Mouse (Mus musculus) lung, embryonic 14.5 days (tissue): ENCODE measurements around the gene Kdf1. TPM values are rescaled to one million over a fixed set of nuclear protein-coding genes. Genes with fewer than 3 reads are reported as not detected.

Experiments used
- ATAC-seq: fragments of 200-750 bp; cut with Nextera tagmentation; 2 replicates; pipeline ENCODE4 v1.8.0; 2017; ENCODE audit warnings: mild to moderate bottlenecking, moderate TSS enrichment, moderate library complexity; ENCODE audit not compliant: insufficient read depth
- DNase-seq: peaks from one replicate; pipeline ENCODE4 v3.0.0-alpha.2; 2015
- H3K27ac ChIP-seq: fragments of 300-500 bp; sonication (generic); 2 replicates; pipeline ENCODE4 v1.5.1; 2014; ENCODE audit warnings: low read depth, mild to moderate bottlenecking, moderate library complexity
- H3K27me3 ChIP-seq: fragments of 300-500 bp; sonication (generic); 2 replicates; pipeline ENCODE4 v1.6.1; 2014; ENCODE audit warnings: low read length, control low read depth; ENCODE audit not compliant: insufficient read depth
- H3K36me3 ChIP-seq: fragments of 300-500 bp; sonication (generic); 2 replicates; pipeline ENCODE4 v1.6.1; 2014; ENCODE audit warnings: control low read depth; ENCODE audit not compliant: insufficient read depth
- H3K4me1 ChIP-seq: fragments of 300-500 bp; sonication (generic); 2 replicates; pipeline ENCODE4 v1.6.1; 2014; ENCODE audit warnings: antibody characterized with exemption, control low read depth; ENCODE audit not compliant: insufficient read depth
- H3K4me2 ChIP-seq: fragments of 300-500 bp; sonication (generic); 2 replicates; pipeline ENCODE4 v1.6.1; 2014; ENCODE audit warnings: mild to moderate bottlenecking
- H3K4me3 ChIP-seq: fragments of 300-500 bp; sonication (generic); 2 replicates; pipeline ENCODE4 v1.5.1; 2014; ENCODE audit warnings: low read depth, low read length
- H3K9ac ChIP-seq: fragments of 300-500 bp; sonication (generic); 2 replicates; pipeline ENCODE4 v1.6.1; 2014
- H3K9me3 ChIP-seq: fragments of 300-500 bp; sonication (generic); 2 replicates; pipeline ENCODE4 v1.6.1; 2016; ENCODE audit warnings: low read depth, low read length, control low read depth
- CTCF ChIP-seq: IDR thresholded peaks from 2 replicates; pipeline ENCODE4 v1.5.1; 2016; ENCODE audit warnings: antibody characterized with exemption, low read depth
- WGBS: fragments of 180-500 bp; shearing (Covaris S2); extraction: QIAGEN DNeasy Blood & Tissue Kit; methylation state at CpG from one replicate; pipeline ENCODE4 v1.1.7; 2014; 5-methylcytosine and 5-hydroxymethylcytosine counted together
- polyA plus RNA-seq: library from polyadenylated mRNA; unstranded; fragments of >200 nt; fragmentation: Nextera tagmentation; extraction: Ambion mirVana; gene quantifications from 2 replicates; pipeline ENCODE4 v1.2.1, GENCODE M21; 2014

Kdf1 gene
- polyA plus RNA-seq, result 28.0 and 31.5 TPM in 2 replicates

DNA sequence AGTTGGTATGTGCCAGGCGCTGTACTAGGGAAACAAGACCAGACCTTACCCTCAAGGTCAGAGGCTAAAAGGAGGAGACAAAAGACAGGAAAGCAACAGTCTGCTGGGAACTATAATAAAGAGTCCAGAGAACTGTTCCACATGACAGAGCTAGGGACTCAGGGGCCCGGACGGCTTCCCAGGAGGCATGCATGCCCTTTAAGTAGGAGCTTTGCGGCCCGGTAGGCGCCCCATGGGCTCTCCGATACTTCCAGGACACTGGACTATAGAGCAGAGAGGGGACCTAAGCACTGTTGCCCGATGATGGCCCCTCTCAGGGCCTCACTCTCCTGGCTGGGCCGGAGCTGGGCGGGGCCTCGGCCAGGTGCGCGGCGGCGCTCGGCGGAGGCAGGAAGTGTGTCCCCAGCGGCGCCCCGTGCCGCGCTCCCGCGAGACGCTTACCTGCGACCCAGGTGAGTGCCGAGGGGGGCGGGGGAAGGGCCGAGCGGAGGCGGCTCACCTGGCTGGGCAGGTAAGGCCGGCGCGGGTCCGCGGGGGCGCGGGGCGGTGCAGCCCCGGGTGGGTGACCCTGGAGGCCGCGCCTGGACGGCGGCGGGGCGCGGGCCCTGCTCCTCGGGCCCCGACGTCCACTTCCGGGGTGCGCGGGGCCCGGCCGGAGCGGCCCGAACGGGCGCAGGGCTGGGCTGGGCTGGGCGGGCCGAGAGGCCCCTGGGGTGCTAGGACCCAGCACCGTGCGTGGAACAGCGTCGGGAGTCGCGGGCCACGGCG lies at the start of gene Kdf1:
TSS of gene Kdf1 (plus strand) at position 363 of the 768 bp plus-strand sequence.
- H3K27ac ChIP-seq, result peak within 1 kb of the TSS; percentile 63; the same call in 1 of the 2 replicates
- peaks cover 29% of the 10 kb centered on the region for H3K27me3 ChIP-seq
- H3K9ac ChIP-seq, result peak within 1 kb of the TSS; percentile 68
- 0 out of 2 replicates have a peak, but pooled peaks cover 3% of the 10 kb centered on the region for H3K4me1 ChIP-seq
- ATAC-seq (peak; percentile 89), DNase-seq (peak; percentile 76)
- H3K9me3 ChIP-seq, result no peaks in the 10 kb centered on the region
- H3K36me3 ChIP-seq, result no peaks in the 10 kb centered on the region
- WGBS, result 3% methylated on average over 54 of the region's 69 CpGs
- H3K4me2 ChIP-seq, result peak within 1 kb of the TSS; percentile 56
- H3K4me3 ChIP-seq, result peak within 1 kb of the TSS; percentile 56
- no peak for TF ChIP-seq CTCF

DNA sequence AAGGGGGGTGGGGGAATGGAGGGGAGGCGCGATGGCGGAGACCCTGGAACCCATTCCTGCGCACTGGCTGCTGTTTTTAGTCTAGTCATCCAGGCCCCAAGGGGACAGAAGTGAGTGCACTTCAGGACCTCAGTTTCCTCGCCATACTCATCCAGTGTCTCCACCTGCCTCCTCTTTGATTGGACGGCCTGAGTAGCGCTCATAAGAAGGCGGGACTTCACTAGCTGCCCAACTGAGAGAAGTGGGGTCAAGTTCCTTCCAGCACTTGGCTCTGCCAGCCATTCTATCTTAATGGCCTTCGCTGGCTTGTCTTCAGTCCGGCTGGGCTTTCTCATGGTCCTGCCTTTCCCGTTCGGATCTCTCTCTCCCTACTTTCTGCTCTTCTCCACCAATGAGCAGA lies 49.6 kb upstream of the Kdf1 start:
- DNase-seq, result peak; percentile 42
- no peak for ATAC-seq
- H3K27ac ChIP-seq, result no peak overlapping the region
- H3K9me3 ChIP-seq, result no peaks in the 10 kb centered on the region
- no peak for TF ChIP-seq CTCF
- 16% methylated on average over 12 of the region's 12 CpGs for WGBS
- H3K4me1 ChIP-seq, result peaks cover 4% of the 10 kb centered on the region; the same call in 1 of the 2 replicates
- peak overlapping the region; percentile 73 for H3K4me2 ChIP-seq
- H3K27me3 ChIP-seq, result no peaks in the 10 kb centered on the region
- H3K36me3 ChIP-seq, result no peaks in the 10 kb centered on the region
- H3K9ac ChIP-seq, result no peak overlapping the region
- no peak overlapping the region for H3K4me3 ChIP-seq

DNA sequence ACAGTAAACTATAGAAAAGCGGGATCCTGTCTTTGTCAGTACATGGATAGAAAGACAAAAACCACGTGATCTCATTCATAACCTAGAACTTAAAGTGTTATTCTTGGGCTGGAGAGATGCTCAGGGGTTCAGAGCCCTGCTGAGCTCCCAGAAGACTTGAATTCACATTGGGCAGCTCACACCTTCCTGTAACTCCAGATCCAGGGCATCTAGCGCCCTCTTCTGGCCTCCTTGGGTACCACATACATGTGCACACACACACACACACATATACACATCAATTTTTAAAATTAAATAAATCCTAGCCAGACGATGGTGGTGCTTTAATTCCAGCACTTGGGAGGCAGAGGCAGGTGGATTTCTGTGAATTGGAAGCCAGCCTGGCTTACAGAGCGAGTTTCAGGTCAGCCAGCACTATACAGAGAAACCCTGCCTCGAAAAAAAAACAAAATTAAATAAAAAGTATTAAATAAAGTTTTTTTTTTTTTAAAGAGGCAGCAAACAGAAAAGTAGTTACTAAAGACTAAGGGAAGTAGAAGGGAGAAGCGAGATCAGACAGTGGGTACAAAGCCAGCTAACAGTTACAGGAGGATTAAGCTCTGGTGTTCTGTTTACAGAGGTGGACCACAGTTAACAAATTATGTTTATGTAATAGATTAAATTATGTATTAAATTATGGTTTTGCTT lies 47.5 kb upstream of the Kdf1 start:
- Histone ChIP-seq H3K4me2 (no peak overlapping the region), H3K9me3 (no peaks in the 10 kb centered on the region), H3K4me1 (peaks cover 4% of the 10 kb centered on the region; the same call in 1 of the 2 replicates), H3K36me3 (no peaks in the 10 kb centered on the region), H3K4me3 (no peak overlapping the region), H3K9ac (no peak overlapping the region), H3K27me3 (no peaks in the 10 kb centered on the region), H3K27ac (no peak overlapping the region)
- ATAC-seq (no peak), DNase-seq (no peak)
- peak; percentile 26; the same call in 1 of the 2 replicates for TF ChIP-seq CTCF
- 81% methylated on average over 7 of the region's 7 CpGs for WGBS

DNA sequence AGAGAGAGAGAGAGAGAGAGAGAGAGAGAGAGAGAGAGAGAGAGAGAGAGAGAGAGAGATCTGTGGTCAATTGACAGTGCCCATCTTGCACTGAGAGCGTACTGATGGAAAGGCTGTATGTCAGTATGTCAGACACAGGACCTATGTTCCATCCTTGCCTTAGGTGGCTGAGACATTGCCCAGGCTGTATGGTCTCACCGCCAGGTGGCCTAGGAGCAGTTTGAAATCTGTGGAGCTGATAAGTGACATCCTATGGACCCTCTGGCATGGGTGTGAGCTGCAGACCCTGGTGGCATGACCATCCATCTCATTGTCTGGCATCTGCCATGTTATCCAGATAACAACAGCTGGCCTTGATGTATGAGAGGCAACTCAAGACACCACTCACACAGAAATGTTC lies 44.9 kb upstream of the Kdf1 start:
- DNase-seq (no peak), ATAC-seq (no peak)
- 52% methylated on average over 2 of the region's 2 CpGs for WGBS
- Histone ChIP-seq H3K27ac (no peak overlapping the region), H3K4me1 (no peaks in the 10 kb centered on the region), H3K9me3 (no peaks in the 10 kb centered on the region), H3K4me3 (no peak overlapping the region), H3K36me3 (no peaks in the 10 kb centered on the region), H3K4me2 (no peak overlapping the region), H3K27me3 (peaks cover 6% of the 10 kb centered on the region; the same call in 1 of the 2 replicates), H3K9ac (no peak overlapping the region)
- peak; percentile 62 for TF ChIP-seq CTCF

DNA sequence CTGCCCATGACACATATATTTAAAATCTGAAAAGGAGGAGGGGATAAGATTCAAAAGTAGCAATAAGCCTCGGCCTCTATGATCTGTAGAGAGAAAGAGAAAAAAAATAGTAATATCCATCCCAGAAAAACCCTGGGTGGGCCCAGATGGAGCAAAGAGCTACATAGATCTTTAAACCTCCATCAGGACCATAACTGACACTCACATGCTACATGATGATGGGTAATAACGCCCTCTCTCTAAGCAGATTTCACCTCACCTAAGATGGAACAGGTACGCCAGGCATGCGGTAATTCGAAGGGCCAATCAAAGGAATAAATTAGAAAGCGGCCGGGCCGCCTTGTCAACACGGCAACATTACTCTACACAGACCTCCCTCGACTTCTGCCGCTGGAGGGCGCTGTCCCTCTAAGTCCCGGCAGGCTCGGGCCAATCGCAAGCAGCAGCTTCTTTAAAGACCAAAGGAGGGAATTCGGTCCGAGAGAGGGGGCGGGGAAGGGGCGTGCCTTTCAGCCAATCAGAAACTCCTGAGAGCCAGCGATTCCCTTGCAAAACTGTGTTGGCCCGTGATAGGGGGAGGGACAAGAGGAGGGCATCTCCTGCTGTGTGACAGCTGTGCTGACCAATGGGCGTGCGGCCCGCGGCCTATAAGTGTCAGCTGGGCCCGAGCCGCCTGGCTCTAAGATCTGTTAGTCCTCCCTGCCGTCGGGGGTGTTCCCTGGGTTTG lies 39.1 kb upstream of the Kdf1 start, which contains the start of gene Tent5b:
TSS of gene Tent5b (plus strand) at position 675 of the 727 bp plus-strand sequence.
- Histone ChIP-seq H3K4me3 (peak within 1 kb of the TSS; percentile 41), H3K4me2 (peak within 1 kb of the TSS; percentile 63), H3K9ac (peak within 1 kb of the TSS; percentile 38), H3K9me3 (no peaks in the 10 kb centered on the region), H3K4me1 (peaks cover 2% of the 10 kb centered on the region; the same call in 1 of the 2 replicates), H3K27me3 (peaks cover 29% of the 10 kb centered on the region), H3K27ac (no peak within 1 kb of the TSS), H3K36me3 (no peaks in the 10 kb centered on the region)
- peak; percentile 98 for DNase-seq
- TF ChIP-seq CTCF, result peak; percentile 85
- ATAC-seq, result peak; percentile 99
- 4% methylated on average over 29 of the region's 29 CpGs for WGBS

DNA sequence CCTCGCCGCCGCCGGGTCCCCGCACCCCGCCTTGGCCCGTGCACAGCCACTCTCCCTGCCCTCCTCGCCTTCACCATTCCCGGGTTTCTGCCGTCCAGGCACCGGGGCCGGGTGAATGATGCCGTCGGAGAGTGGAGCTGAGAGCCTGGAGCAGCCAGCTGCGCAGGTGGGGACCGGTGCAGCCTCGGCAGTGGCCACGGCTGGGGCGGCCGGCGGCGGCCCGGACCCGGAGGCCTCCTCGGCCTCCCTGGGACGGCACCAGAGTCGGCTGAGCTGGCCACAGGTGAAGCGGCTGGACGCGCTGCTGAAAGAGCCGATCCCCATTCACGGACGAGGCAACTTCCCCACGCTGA lies 38.6 kb upstream of the Kdf1 start:
- H3K36me3 ChIP-seq, result no peaks in the 10 kb centered on the region
- H3K9ac ChIP-seq, result peak overlapping the region; percentile 38
- H3K4me3 ChIP-seq, result peak overlapping the region; percentile 41
- H3K27ac ChIP-seq, result no peak overlapping the region
- H3K4me1 ChIP-seq, result peaks cover 2% of the 10 kb centered on the region; the same call in 1 of the 2 replicates
- DNase-seq, result no peak
- H3K4me2 ChIP-seq, result peak overlapping the region; percentile 63
- WGBS, result 4% methylated on average over 34 of the region's 34 CpGs
- H3K27me3 ChIP-seq, result peaks cover 29% of the 10 kb centered on the region
- no peak for ATAC-seq
- H3K9me3 ChIP-seq, result no peaks in the 10 kb centered on the region
- no peak for TF ChIP-seq CTCF

DNA sequence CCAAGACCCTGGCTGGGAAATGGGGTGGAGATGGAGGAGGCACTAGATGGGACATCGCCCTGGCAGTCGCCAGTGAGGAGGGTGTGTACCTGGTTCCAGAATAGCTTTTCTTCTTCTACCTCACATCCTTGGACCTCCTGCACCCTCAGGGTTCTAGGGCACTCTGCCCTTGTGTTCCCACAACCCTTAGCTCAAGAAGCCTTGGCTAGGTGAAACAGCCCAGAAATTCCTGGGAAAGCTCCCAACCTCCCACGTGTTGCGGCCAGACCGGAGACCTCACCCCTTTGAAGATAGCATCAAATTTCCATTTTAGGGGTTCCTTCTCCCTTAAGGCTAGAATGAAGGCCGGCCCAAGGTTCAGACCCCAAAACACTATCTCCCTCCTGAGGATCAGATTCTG lies 38.0 kb upstream of the Kdf1 start:
- peak overlapping the region; percentile 41; the same call in 1 of the 2 replicates for H3K4me3 ChIP-seq
- peaks cover 29% of the 10 kb centered on the region for H3K27me3 ChIP-seq
- TF ChIP-seq CTCF, result no peak
- no peak for DNase-seq
- H3K36me3 ChIP-seq, result no peaks in the 10 kb centered on the region
- H3K4me2 ChIP-seq, result no peak overlapping the region
- 35% methylated on average over 6 of the region's 6 CpGs for WGBS
- no peak overlapping the region for H3K9ac ChIP-seq
- ATAC-seq, result no peak
- H3K9me3 ChIP-seq, result no peaks in the 10 kb centered on the region
- no peak overlapping the region for H3K27ac ChIP-seq
- peaks cover 2% of the 10 kb centered on the region; the same call in 1 of the 2 replicates for H3K4me1 ChIP-seq
